ENCODE assay signal across 7 mouse cellular contexts in the genomic region with DNA sequence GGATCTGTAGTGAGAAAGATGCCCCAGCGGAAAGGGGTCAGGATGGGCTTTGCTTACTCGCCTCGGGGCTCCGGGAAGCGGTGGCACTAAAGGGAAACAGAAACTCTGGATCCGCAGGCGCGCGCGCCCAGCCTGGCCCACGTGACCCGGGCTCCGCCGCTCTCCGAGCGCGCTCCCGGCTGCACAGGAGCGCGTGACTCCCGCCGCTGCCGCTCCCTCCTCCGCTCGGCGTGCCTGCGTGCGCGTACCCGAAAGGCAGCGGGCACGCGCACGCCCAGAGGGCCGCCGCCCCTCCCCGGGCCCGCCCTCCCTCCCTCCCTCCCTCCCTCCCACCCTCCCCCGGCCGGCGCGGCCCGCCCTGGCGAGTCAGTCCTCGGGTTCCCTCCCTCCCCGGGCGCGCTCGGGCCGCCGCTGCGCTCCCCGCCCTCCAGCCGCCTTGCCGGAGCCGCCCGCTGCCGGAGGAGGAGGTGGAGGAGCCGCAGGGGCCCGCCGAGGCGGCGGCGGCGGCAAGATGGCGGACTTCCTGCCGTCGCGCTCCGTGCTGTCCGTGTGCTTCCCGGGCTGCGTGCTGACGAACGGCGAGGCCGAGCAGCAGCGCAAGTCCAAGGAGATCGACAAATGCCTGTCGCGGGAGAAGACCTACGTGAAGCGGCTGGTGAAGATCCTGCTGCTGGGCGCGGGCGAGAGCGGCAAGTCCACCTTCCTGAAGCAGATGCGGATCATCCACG. TPM values are rescaled to one million over a fixed set of nuclear protein-coding genes. Genes with fewer than 3 reads are reported as not detected.
DNase-seq lines count a peak whose midpoint lies in the region; ATAC-seq lines count a peak whose summit lies in the region.

Gna13 (plus strand) TSS at position 369 of the 728 bp plus-strand sequence.

- peak within 1 kb of the TSS; percentile 93 for H3K4me3 ChIP-seq in embryonic facial prominence, embryonic 10.5 days
- peak within 1 kb of the TSS; percentile 84 for H3K4me3 ChIP-seq in limb, embryonic 10.5 days
- peak within 1 kb of the TSS; percentile 97 for H3K4me3 ChIP-seq in midbrain, embryonic 13.5 days (replicated peaks)

- peak; percentile 94 for DNase-seq in adrenal gland, postnatal 10 days
- DNase-seq in embryonic facial prominence, embryonic 10.5 days (ENCODE audit: low spot score), result peak; percentile 93
- peak; percentile 92 for DNase-seq in kidney, adult 11 months
- peak; percentile 93 for DNase-seq in limb, embryonic 10.5 days (ENCODE audit: low spot score)
- DNase-seq in spleen, adult 12 weeks (ENCODE audit: low spot score), result peak; percentile 84

- WGBS in embryonic facial prominence, embryonic 10.5 days, result under 1% methylated on average over 83 of the region's 89 CpGs
- WGBS in limb, embryonic 10.5 days, result under 1% methylated on average over 68 of the region's 89 CpGs
- WGBS in midbrain, embryonic 13.5 days, result under 1% methylated on average over 63 of the region's 89 CpGs

- peaks cover 64% of the 10 kb centered on the region for H3K4me1 ChIP-seq in embryonic facial prominence, embryonic 10.5 days
- H3K4me1 ChIP-seq in limb, embryonic 10.5 days, result peaks cover 35% of the 10 kb centered on the region
- peaks cover 66% of the 10 kb centered on the region for H3K4me1 ChIP-seq in midbrain, embryonic 13.5 days (replicated peaks)

- peak; percentile 59 for ATAC-seq in granulocyte monocyte progenitor cell, adult 5-6 weeks (replicated peaks; ENCODE audit: poor library complexity, severe bottlenecking)
- ATAC-seq in midbrain, embryonic 13.5 days, result peak; percentile 77

- peaks cover 16% of the 10 kb centered on the region for H3K27me3 ChIP-seq in embryonic facial prominence, embryonic 10.5 days (replicated peaks; ENCODE audit: low read depth, poor library complexity, severe bottlenecking)
- peaks cover 5% of the 10 kb centered on the region for H3K27me3 ChIP-seq in limb, embryonic 10.5 days (ENCODE audit: low read depth, poor library complexity, severe bottlenecking)
- H3K27me3 ChIP-seq in midbrain, embryonic 13.5 days, result peaks cover 16% of the 10 kb centered on the region

- H3K27ac ChIP-seq in embryonic facial prominence, embryonic 10.5 days (replicated peaks), result peak within 1 kb of the TSS; percentile 97
- peak within 1 kb of the TSS; percentile 96 for H3K27ac ChIP-seq in limb, embryonic 10.5 days
- peak within 1 kb of the TSS; percentile 95 for H3K27ac ChIP-seq in midbrain, embryonic 13.5 days

- H3K4me2 ChIP-seq in midbrain, embryonic 13.5 days (replicated peaks), result peak within 1 kb of the TSS; percentile 92

- peak within 1 kb of the TSS; percentile 93 for H3K9ac ChIP-seq in midbrain, embryonic 13.5 days (replicated peaks)

- peaks cover 27% of the 10 kb centered on the region for H3K36me3 ChIP-seq in embryonic facial prominence, embryonic 10.5 days (replicated peaks)
- peaks cover 29% of the 10 kb centered on the region for H3K36me3 ChIP-seq in limb, embryonic 10.5 days
- H3K36me3 ChIP-seq in midbrain, embryonic 13.5 days, result peaks cover 23% of the 10 kb centered on the region

- no peaks in the 10 kb centered on the region for H3K9me3 ChIP-seq in embryonic facial prominence, embryonic 10.5 days
- no peaks in the 10 kb centered on the region for H3K9me3 ChIP-seq in limb, embryonic 10.5 days (replicated peaks)
- no peaks in the 10 kb centered on the region for H3K9me3 ChIP-seq in midbrain, embryonic 13.5 days

RNA-seq across cellular contexts. Expression of gene Gna13, which starts in this region (rescaled TPM):
- total RNA-seq in adrenal gland, postnatal 10 days (2021), result 10 to 100 TPM; 68.2 to 70.3 TPM
- polyA plus RNA-seq in embryonic facial prominence, embryonic 10.5 days (2016; fragmentation: Nextera tagmentation; extraction: Ambion mirVana), result 18.3 and 18.5 TPM in 2 replicates
- total RNA-seq in granulocyte monocyte progenitor cell, adult 5-6 weeks (2014; fragmentation: Nextera tagmentation), result 34.6 and 38.5 TPM in 2 replicates
- 40.6 and 43.5 TPM in 2 replicates for total RNA-seq in granulocyte monocyte progenitor cell, adult 5-6 weeks (2017)
- 20.1 and 20.6 TPM in 2 replicates for polyA plus RNA-seq in limb, embryonic 10.5 days (2016; fragmentation: Nextera tagmentation; extraction: Ambion mirVana)
- 16.2 and 16.4 TPM in 2 replicates for polyA plus RNA-seq in midbrain, embryonic 13.5 days (2015; fragmentation: Nextera tagmentation; extraction: Ambion mirVana)

Comparison
In these comparisons a context has a peak if more than half of its experiments do, and no peak if none do; other contexts are left out.
1. Peak in every context shown above with its lines: DNase-seq, ATAC-seq, H3K4me3 ChIP-seq and H3K27ac ChIP-seq.